Mouse (Mus musculus) midbrain, embryonic 14.5 days (tissue): ENCODE measurements at regions not wholly inside any gene's neighbourhood (a gene's known extent, or its start where the extent isn't known, plus 50 kb on each side); places are given as distances from the start of the nearest gene placed in this dataset.
"Not testable (repeated sequence)": the region's sequence is repeated elsewhere in the genome, so short reads cannot be mapped to it uniquely, and the experiment has no call there.

Source experiments
- ATAC-seq: fragments of 200-750 bp; cut with Nextera tagmentation; 2 replicates; pipeline ENCODE4 v1.8.0; 2017; ENCODE audit warnings: moderate number of reproducible peaks, moderate library complexity; ENCODE audit not compliant: low FRiP score, low TSS enrichment
- DNase-seq: peaks from one replicate; pipeline ENCODE4 v3.0.0-alpha.2; 2015
- H3K27ac ChIP-seq: fragments of 300-500 bp; sonication (generic); replicated peaks from 2 replicates; pipeline ENCODE4 v1.5.1; 2014; ENCODE audit warnings: mild to moderate bottlenecking, low read depth, low read length, moderate library complexity
- H3K27me3 ChIP-seq: fragments of 300-500 bp; sonication (generic); 2 replicates; pipeline ENCODE4 v1.6.1; 2014; ENCODE audit warnings: low read length, control low read depth, mixed read lengths; ENCODE audit not compliant: control insufficient read depth, insufficient read depth
- H3K36me3 ChIP-seq: fragments of 300-500 bp; sonication (generic); 2 replicates; pipeline ENCODE4 v1.6.1; 2014; ENCODE audit warnings: low read length, control low read depth; ENCODE audit not compliant: control insufficient read depth, insufficient read depth
- H3K4me1 ChIP-seq: fragments of 300-500 bp; sonication (generic); 2 replicates; pipeline ENCODE4 v1.6.1; 2014; ENCODE audit warnings: mild to moderate bottlenecking, antibody characterized with exemption, low read length, control low read depth; ENCODE audit not compliant: control insufficient read depth, insufficient read depth
- H3K4me2 ChIP-seq: fragments of 300-500 bp; sonication (generic); 2 replicates; pipeline ENCODE4 v1.6.1; 2014; ENCODE audit warnings: mild to moderate bottlenecking, low read length, moderate library complexity
- H3K4me3 ChIP-seq: fragments of 300-500 bp; sonication (generic); replicated peaks from 2 replicates; pipeline ENCODE4 v1.5.1; 2014; ENCODE audit warnings: low read depth, low read length
- H3K9ac ChIP-seq: fragments of 300-500 bp; sonication (generic); replicated peaks from 2 replicates; pipeline ENCODE4 v1.6.1; 2014; ENCODE audit warnings: mild to moderate bottlenecking, low read length, moderate library complexity
- H3K9me3 ChIP-seq: fragments of 300-500 bp; sonication (generic); 2 replicates; pipeline ENCODE4 v1.6.1; 2016; ENCODE audit warnings: low read length, control low read depth, mixed read lengths; ENCODE audit not compliant: control insufficient read depth
- WGBS: fragments of 180-500 bp; shearing (Covaris S2); extraction: QIAGEN DNeasy Blood & Tissue Kit; methylation state at CpG from one replicate; pipeline ENCODE4 v1.1.7; 2014; 5-methylcytosine and 5-hydroxymethylcytosine counted together

DNA sequence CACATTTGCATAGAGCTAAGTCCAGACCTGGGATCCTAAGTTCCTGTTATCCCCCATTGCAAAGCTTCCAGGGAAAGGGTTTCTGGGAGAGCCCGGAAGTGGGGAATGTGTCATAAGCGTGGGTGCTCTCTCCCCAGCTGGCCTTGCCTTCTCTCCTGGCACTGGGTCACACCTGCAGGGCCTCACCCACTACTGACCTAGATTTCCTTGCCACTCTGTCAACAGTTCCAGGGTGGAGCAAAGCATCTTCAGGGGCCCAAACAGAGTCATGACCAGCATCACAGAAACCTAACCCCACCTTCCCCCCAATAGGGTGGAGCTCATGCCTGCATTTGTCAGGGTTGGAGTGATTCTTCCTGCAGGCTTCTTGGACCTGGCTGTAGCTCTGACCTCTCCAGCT, 109.5 kb upstream of the Ywhaq start:
- not testable (repeated sequence) for H3K9ac ChIP-seq, H3K27ac ChIP-seq, H3K36me3 ChIP-seq, H3K4me2 ChIP-seq, H3K4me1 ChIP-seq, DNase-seq, H3K4me3 ChIP-seq, ATAC-seq, H3K9me3 ChIP-seq, H3K27me3 ChIP-seq
- no CpG with 5 or more reads among the region's 2 CpGs for WGBS

DNA sequence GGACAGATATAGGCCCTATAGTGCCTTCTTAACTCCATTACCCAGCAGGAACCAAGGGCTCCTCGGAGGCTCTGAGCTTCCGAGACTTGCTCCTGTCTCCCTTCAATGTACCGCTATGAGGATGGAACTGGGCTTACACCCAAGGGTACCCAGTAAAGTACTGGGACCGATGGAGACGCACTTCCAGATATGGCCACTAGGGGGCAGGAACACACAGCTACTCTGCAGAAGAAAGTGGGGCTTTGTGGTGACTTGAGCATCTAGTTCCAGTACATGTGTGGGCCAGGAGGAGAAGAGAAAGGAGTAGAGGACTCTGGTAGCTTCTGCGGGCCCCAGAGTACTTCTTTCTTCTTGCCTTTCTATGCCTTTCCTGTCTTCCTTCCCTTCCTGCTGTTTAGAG, 108.1 kb upstream of the Ywhaq start:
- not testable (repeated sequence) for ATAC-seq, H3K4me1 ChIP-seq, DNase-seq, H3K9me3 ChIP-seq, H3K4me2 ChIP-seq, H3K27me3 ChIP-seq, H3K27ac ChIP-seq, H3K36me3 ChIP-seq, H3K9ac ChIP-seq, H3K4me3 ChIP-seq
- WGBS = 36% methylated on average over 6 of the region's 6 CpGs

DNA sequence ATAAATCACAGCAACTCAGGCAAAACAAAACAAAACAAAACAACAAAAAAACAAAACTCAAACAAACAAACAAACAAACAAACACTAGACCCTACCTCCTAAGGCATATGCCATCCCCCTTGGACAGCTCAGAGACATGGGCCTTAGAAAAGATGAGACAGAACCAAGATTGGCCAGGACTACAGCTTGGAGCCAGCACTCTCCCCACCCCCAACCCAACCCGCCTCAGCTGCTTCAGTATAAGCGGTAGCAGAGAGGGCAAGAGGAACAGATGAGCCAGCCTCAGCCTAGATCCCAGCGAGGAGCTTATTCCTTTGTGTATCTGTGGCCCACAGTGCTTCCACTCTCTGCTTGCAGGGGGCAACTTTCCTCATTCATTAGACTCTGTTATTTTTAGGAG, 105.2 kb upstream of the Ywhaq start:
- Histone ChIP-seq H3K27ac (no peak overlapping the region), H3K4me2 (no peak overlapping the region), H3K4me1 (no peaks in the 10 kb centered on the region), H3K27me3 (no peaks in the 10 kb centered on the region), H3K4me3 (no peak overlapping the region), H3K9ac (no peak overlapping the region), H3K36me3 (no peaks in the 10 kb centered on the region), H3K9me3 (no peaks in the 10 kb centered on the region)
- 42% methylated on average over 3 of the region's 3 CpGs for WGBS
- no peak for ATAC-seq
- no peak for DNase-seq

DNA sequence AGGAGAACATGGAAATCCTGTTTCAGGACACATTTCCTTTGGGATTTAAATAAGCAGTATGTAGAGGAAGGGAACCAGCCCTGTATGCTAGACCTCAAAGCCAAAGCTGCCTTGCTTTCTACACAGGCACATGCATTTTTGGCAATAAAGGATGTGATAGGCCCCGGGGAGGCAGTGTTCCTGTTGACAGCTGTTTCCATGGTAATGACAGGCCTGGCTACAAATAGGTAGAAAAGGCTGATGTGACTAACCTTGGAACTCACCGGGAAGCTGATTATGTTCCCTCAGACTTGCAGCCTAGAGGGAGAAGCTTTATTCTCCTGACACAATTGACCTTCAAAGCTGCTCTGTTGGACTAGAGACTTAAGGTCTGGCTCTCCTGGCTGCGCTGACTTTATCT, 101.6 kb upstream of the Ywhaq start:
- DNase-seq = no peak
- no peak for ATAC-seq
- WGBS = 21% methylated on average over 3 of the region's 3 CpGs

DNA sequence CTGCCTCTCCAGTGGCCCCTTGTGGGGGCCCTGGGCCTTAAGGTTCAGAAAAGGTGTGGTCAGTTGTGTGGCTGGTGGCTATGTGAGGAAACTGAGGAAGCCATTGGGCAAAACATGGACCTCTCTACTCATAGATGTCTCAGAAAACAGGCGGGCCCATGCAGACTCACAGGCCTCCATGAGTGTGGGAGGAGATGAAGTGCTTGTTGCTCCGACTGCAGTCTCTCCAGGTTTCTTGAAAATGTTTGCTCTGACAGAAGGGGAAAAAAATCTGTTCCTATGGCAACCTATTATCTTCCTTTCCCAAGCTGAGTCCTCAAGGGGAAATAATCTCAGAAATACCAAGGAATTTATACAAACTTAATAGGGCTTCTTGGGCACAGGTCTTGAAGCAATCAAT, 95.3 kb upstream of the Ywhaq start:
- 68% methylated on average over 2 of the region's 2 CpGs for WGBS
- H3K27me3 ChIP-seq = no peaks in the 10 kb centered on the region
- peaks cover 5% of the 10 kb centered on the region; the same call in 1 of the 2 replicates for H3K9me3 ChIP-seq
- DNase-seq = peak; percentile 20
- H3K4me1 ChIP-seq = 0 out of 2 replicates have a peak, but pooled peaks cover 5% of the 10 kb centered on the region
- H3K4me3 ChIP-seq = no peak overlapping the region
- H3K36me3 ChIP-seq = no peaks in the 10 kb centered on the region
- H3K27ac ChIP-seq = no peak overlapping the region
- ATAC-seq = no peak
- no peak overlapping the region for H3K9ac ChIP-seq
- no peak overlapping the region for H3K4me2 ChIP-seq

More for the DNA sequence above, 101.6 kb upstream of the Ywhaq start:
- H3K36me3 ChIP-seq = no peaks in the 10 kb centered on the region
- H3K9me3 ChIP-seq = 0 out of 2 replicates have a peak, but pooled peaks cover 3% of the 10 kb centered on the region
- H3K4me3 ChIP-seq = no peak overlapping the region
- H3K27ac ChIP-seq = no peak overlapping the region
- no peak overlapping the region for H3K9ac ChIP-seq
- no peaks in the 10 kb centered on the region for H3K4me1 ChIP-seq
- no peak overlapping the region for H3K4me2 ChIP-seq
- H3K27me3 ChIP-seq = no peaks in the 10 kb centered on the region

DNA sequence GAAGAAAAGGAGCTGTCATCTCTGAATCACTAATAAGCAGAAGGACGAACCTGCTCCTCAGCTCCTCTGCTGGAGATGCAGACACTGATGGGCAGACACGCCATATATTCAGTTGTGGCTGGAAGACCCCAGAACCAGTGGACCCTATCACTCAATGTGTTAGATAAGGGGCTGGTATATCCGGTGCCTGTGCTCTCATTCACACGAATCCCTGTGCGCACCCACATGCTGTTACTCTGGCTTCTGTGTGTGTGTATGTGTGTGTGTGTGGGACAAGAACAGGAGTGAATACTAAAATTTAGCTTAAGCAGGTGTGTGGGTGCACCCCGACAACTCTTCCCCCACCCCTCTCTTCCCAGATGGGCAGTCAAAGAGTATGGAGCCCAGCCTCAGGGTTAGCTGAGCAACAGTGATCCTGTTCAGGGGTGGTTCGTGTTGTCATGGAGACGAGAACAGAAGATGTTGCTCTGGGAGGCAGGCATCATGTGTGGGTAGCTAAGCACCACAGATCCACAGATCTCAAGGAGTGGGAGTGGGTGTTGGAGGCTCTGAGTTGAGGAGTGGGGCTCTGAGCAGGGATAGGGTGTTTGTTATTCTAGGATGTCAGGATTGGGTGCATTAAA, 93.7 kb upstream of the Ywhaq start:
- H3K27ac ChIP-seq = peak overlapping the region; percentile 10
- DNase-seq = peak; percentile 51
- 54% methylated on average over 8 of the region's 8 CpGs for WGBS

DNA sequence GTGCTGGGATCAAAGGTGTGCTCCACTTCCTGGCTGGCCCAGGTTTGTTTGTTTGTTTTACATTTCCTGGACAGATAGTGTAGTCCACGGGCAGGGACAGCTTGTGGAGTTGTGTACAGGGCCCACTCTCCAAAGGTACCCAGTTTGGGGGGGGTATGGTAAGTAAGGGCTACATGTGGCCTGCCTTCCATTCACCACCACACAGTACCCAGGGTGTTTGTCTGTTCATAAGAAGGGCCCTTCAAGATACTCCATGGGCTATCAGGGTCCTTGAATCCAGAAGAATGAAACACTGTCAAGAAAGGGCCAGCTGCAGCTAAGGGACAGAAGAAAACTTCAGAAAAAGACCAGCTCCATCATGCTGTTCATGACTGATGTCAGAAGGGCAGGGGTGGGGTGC, 89.6 kb upstream of the Ywhaq start:
- DNase-seq (no peak), ATAC-seq (no peak)
- no peak overlapping the region for H3K4me2 ChIP-seq
- H3K4me1 ChIP-seq = 0 out of 2 replicates have a peak, but pooled peaks cover 5% of the 10 kb centered on the region
- H3K27me3 ChIP-seq = no peaks in the 10 kb centered on the region
- 81% methylated on average over 1 of the region's 1 CpGs for WGBS
- no peaks in the 10 kb centered on the region for H3K9me3 ChIP-seq
- no peak overlapping the region for H3K4me3 ChIP-seq
- H3K27ac ChIP-seq = no peak overlapping the region
- H3K36me3 ChIP-seq = no peaks in the 10 kb centered on the region
- no peak overlapping the region for H3K9ac ChIP-seq

More for the DNA sequence above, 93.7 kb upstream of the Ywhaq start:
- Histone ChIP-seq H3K36me3 (no peaks in the 10 kb centered on the region), H3K4me1 (0 out of 2 replicates have a peak, but pooled peaks cover 5% of the 10 kb centered on the region), H3K9ac (no peak overlapping the region), H3K4me3 (no peak overlapping the region), H3K9me3 (peaks cover 5% of the 10 kb centered on the region; the same call in 1 of the 2 replicates), H3K4me2 (no peak overlapping the region), H3K27me3 (no peaks in the 10 kb centered on the region)
- ATAC-seq = peak; percentile 49

DNA sequence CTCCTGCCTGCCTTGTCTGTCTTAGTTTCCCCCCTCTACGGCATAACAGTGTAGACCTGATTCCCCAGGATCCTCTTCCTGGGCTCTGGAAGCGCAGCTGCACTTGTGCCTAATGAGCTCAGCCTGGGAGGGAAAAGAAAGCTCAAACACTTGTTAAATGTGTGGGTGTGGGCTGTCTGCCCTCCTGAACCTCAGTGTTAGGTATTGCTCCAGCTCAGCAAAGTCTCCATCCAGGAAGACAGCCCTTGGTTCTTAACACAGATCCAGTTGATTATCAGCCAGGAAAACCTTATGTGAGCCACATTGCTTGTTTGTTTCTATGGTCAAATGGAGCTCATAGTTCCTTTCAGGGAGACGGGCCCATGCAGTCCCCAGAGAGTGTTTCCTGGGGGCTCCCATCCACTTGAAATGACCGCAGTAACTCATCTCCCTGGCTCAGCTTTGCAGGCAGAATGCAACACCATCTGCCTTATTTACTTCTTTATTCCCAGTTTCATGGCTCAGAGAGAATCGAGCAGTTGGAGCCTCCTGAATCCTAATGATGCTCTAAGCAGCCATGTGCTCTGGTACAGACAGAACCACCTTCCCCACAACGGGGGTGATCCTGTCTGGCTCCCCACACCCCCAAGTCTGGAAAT, 88.4 kb upstream of the Ywhaq start:
- H3K9ac ChIP-seq = no peak overlapping the region
- DNase-seq = peak; percentile 10
- H3K27ac ChIP-seq = no peak overlapping the region
- ATAC-seq = no peak
- H3K4me3 ChIP-seq = no peak overlapping the region
- no peaks in the 10 kb centered on the region for H3K27me3 ChIP-seq
- WGBS = 69% methylated on average over 6 of the region's 6 CpGs
- no peak overlapping the region for H3K4me2 ChIP-seq
- 0 out of 2 replicates have a peak, but pooled peaks cover 2% of the 10 kb centered on the region for H3K4me1 ChIP-seq
- no peaks in the 10 kb centered on the region for H3K36me3 ChIP-seq
- H3K9me3 ChIP-seq = no peaks in the 10 kb centered on the region

DNA sequence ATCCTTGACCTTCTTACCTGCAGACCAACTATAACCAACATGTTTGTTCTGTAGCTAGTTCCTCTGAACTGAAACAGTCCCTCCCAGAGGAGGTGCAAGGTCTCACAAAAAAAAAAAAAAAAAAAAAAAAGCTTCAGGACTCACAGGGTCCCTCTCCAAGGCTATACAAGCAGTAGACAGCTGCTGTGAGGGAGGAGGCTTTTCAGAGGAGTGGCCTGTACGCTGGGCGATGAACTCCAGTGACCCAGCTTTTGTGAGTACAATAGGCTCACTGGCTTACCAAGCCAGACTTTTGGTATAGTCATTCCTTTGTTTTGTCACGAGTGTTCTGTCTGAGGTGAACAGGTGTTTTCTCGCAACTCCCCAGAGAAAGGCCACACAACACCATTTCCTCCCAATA, 85.8 kb upstream of the Ywhaq start:
- WGBS = 43% methylated on average over 4 of the region's 4 CpGs
- H3K9ac ChIP-seq = no peak overlapping the region
- no peak overlapping the region for H3K27ac ChIP-seq
- H3K4me3 ChIP-seq = no peak overlapping the region
- no peak overlapping the region for H3K4me2 ChIP-seq
- H3K4me1 ChIP-seq = no peaks in the 10 kb centered on the region
- DNase-seq (no peak), ATAC-seq (no peak)
- no peaks in the 10 kb centered on the region for H3K36me3 ChIP-seq
- no peaks in the 10 kb centered on the region for H3K27me3 ChIP-seq
- H3K9me3 ChIP-seq = no peaks in the 10 kb centered on the region
